Mouse (Mus musculus) neural tube, embryonic 14.5 days (tissue): ENCODE data around the gene Hpd. TPM values are rescaled to one million over a fixed set of nuclear protein-coding genes. Genes with fewer than 3 reads are reported as not detected.

ENCODE experiments used
- ATAC-seq: fragments of 200-750 bp; cut with Nextera tagmentation; 2 replicates; pipeline ENCODE4 v1.8.0; 2017; ENCODE audit warnings: low read depth, mild to moderate bottlenecking, moderate TSS enrichment, moderate library complexity
- H3K27ac ChIP-seq: fragments of 300-500 bp; sonication (generic); 2 replicates; pipeline ENCODE4 v1.5.1; 2014; ENCODE audit warnings: low read depth, mild to moderate bottlenecking, control low read depth, low read length, moderate library complexity, mixed read lengths
- H3K27me3 ChIP-seq: fragments of 300-500 bp; sonication (generic); 2 replicates; pipeline ENCODE4 v1.6.1; 2014; ENCODE audit warnings: low read length; ENCODE audit not compliant: control insufficient read depth, insufficient read depth
- H3K36me3 ChIP-seq: fragments of 300-500 bp; sonication (generic); 2 replicates; pipeline ENCODE4 v1.6.1; 2014; ENCODE audit warnings: low read length, mixed read lengths; ENCODE audit not compliant: control insufficient read depth, insufficient read depth
- H3K4me1 ChIP-seq: fragments of 300-500 bp; sonication (generic); 2 replicates; pipeline ENCODE4 v1.6.1; 2014; ENCODE audit warnings: low read length; ENCODE audit not compliant: control insufficient read depth, insufficient read depth
- H3K4me2 ChIP-seq: fragments of 300-500 bp; sonication (generic); 2 replicates; pipeline ENCODE4 v1.6.1; 2014; ENCODE audit warnings: mild to moderate bottlenecking, low read depth, low read length, control low read depth
- H3K4me3 ChIP-seq: fragments of 300-500 bp; sonication (generic); 2 replicates; pipeline ENCODE4 v1.5.1; 2014; ENCODE audit warnings: low read depth, low read length, control low read depth, mixed read lengths
- H3K9ac ChIP-seq: fragments of 300-500 bp; sonication (generic); replicated peaks from 2 replicates; pipeline ENCODE4 v1.6.1; 2014; ENCODE audit warnings: low read depth, mild to moderate bottlenecking, control low read depth, low read length, mixed read lengths
- H3K9me3 ChIP-seq: fragments of 300-500 bp; sonication (generic); 2 replicates; pipeline ENCODE4 v1.6.1; 2016; ENCODE audit warnings: low read length; ENCODE audit not compliant: control insufficient read depth
- WGBS: fragments of 180-500 bp; shearing (Covaris S2); extraction: QIAGEN DNeasy Blood & Tissue Kit; methylation state at CpG from one replicate; pipeline ENCODE4 v1.1.7; 2014; 5-methylcytosine and 5-hydroxymethylcytosine counted together
- polyA plus RNA-seq: library from polyadenylated mRNA; unstranded; fragments of >200 nt; fragmentation: Nextera tagmentation; extraction: Ambion mirVana; gene quantifications from 2 replicates; pipeline ENCODE4 v1.2.1, GENCODE M21; 2014

The Hpd gene
- polyA plus RNA-seq, 1 experiment from 2014 or later = not detected

- Histone ChIP-seq H3K27me3 (no peaks in the 10 kb centered on the region), H3K27ac (peak overlapping the region; percentile 100), H3K4me2 (peak overlapping the region; percentile 100), H3K4me3 (peak overlapping the region; percentile 92), H3K9ac (peak overlapping the region; percentile 100), H3K9me3 (no peaks in the 10 kb centered on the region), H3K4me1 (peaks cover 60% of the 10 kb centered on the region), H3K36me3 (peaks cover 8% of the 10 kb centered on the region; the same call in 1 of the 2 replicates)
- no peak for ATAC-seq
- 0% methylated on average over 13 of the region's 13 CpGs for WGBS
These were observed 46.0 kb downstream of the Hpd start for GRCm38 (mm10) chr5:123136361-123137043.

GRCm38 (mm10) chr5:123135471-123136360, 46.8 kb downstream of the Hpd start:
- Histone ChIP-seq H3K27me3 (no peaks in the 10 kb centered on the region), H3K27ac (peak overlapping the region; percentile 100), H3K36me3 (peaks cover 9% of the 10 kb centered on the region; the same call in 1 of the 2 replicates), H3K4me3 (peak overlapping the region; percentile 92), H3K9ac (peak overlapping the region; percentile 100), H3K9me3 (no peaks in the 10 kb centered on the region), H3K4me2 (peak overlapping the region; percentile 100), H3K4me1 (peaks cover 62% of the 10 kb centered on the region)
- WGBS = 1% methylated on average over 30 of the region's 30 CpGs
- ATAC-seq = peak; percentile 4; the same call in 1 of the 2 replicates

- peaks cover 16% of the 10 kb centered on the region; the same call in 1 of the 2 replicates for H3K36me3 ChIP-seq
- peaks cover 62% of the 10 kb centered on the region for H3K4me1 ChIP-seq
- 12% methylated on average over 8 of the region's 8 CpGs for WGBS
- H3K27me3 ChIP-seq = no peaks in the 10 kb centered on the region
- H3K27ac ChIP-seq = peak overlapping the region; percentile 100
- peak overlapping the region; percentile 100 for H3K9ac ChIP-seq
- H3K9me3 ChIP-seq = no peaks in the 10 kb centered on the region
- ATAC-seq = no peak
- H3K4me2 ChIP-seq = peak overlapping the region; percentile 100
- H3K4me3 ChIP-seq = peak overlapping the region; percentile 92
These were observed 47.6 kb downstream of the Hpd start for GRCm38 (mm10) chr5:123134875-123135382.

DNA sequence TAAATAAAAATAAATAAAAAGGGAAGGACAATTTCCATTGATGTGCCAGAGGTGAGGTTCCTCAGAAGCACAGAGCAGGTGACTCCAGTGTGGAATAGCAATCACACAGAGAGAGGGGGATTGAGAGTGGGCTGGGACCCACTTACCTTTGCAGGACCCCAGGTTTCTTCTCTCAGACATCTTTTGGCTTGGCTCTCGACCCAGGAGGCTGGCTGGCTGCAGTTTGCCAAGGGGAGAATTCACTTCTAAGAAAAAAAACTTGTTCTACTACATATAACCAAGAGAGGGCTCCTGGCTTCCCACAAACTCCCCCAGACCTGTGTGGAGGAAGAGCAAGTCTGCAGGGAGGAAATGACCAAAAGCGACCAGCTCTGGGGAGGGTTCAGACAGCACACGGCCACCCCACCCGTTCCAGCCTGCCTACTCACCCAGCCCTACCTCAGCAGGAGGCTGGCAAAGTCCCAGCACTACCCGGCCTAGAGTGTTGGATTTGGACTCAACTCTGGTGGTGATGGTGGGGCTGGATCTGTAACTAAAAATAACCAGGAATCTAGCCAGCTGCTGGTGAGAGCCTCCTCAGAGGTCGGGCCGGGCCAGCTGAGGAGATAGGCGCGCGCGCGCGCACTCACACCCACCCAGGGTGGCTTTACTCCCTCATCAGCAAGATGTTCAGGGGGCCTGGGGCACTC, 48.2 kb downstream of the Hpd start:
- Histone ChIP-seq H3K9me3 (no peaks in the 10 kb centered on the region), H3K4me3 (peak overlapping the region; percentile 92), H3K36me3 (peaks cover 16% of the 10 kb centered on the region; the same call in 1 of the 2 replicates), H3K27ac (peak overlapping the region; percentile 100), H3K4me1 (peaks cover 62% of the 10 kb centered on the region), H3K4me2 (peak overlapping the region; percentile 100), H3K27me3 (no peaks in the 10 kb centered on the region), H3K9ac (peak overlapping the region; percentile 100; the same call in 1 of the 2 replicates)
- WGBS = 13% methylated on average over 13 of the region's 13 CpGs
- ATAC-seq = no peak

GRCm38 (mm10) chr5:123133784-123134143, 48.8 kb downstream of the Hpd start:
- Histone ChIP-seq H3K9me3 (no peaks in the 10 kb centered on the region), H3K4me3 (peak overlapping the region; percentile 9; the same call in 1 of the 2 replicates), H3K36me3 (peaks cover 16% of the 10 kb centered on the region; the same call in 1 of the 2 replicates), H3K27ac (peak overlapping the region; percentile 100), H3K27me3 (no peaks in the 10 kb centered on the region), H3K4me1 (peaks cover 62% of the 10 kb centered on the region), H3K4me2 (peak overlapping the region; percentile 100), H3K9ac (0 out of 2 replicates have a peak overlapping the region, but pooled peaks have one; percentile 11)
- no peak for ATAC-seq
- 15% methylated on average over 6 of the region's 7 CpGs for WGBS

- H3K27me3 ChIP-seq = no peaks in the 10 kb centered on the region
- no peaks in the 10 kb centered on the region for H3K9me3 ChIP-seq
- peaks cover 16% of the 10 kb centered on the region; the same call in 1 of the 2 replicates for H3K36me3 ChIP-seq
- peak overlapping the region; percentile 9 for H3K4me3 ChIP-seq
- H3K9ac ChIP-seq = 0 out of 2 replicates have a peak overlapping the region, but pooled peaks have one; percentile 11
- peaks cover 62% of the 10 kb centered on the region for H3K4me1 ChIP-seq
- ATAC-seq = no peak
- 24% methylated on average over 18 of the region's 18 CpGs for WGBS
- H3K27ac ChIP-seq = peak overlapping the region; percentile 100
- peak overlapping the region; percentile 100 for H3K4me2 ChIP-seq
These were observed 49.3 kb downstream of the Hpd start for GRCm38 (mm10) chr5:123133083-123133783.

DNA sequence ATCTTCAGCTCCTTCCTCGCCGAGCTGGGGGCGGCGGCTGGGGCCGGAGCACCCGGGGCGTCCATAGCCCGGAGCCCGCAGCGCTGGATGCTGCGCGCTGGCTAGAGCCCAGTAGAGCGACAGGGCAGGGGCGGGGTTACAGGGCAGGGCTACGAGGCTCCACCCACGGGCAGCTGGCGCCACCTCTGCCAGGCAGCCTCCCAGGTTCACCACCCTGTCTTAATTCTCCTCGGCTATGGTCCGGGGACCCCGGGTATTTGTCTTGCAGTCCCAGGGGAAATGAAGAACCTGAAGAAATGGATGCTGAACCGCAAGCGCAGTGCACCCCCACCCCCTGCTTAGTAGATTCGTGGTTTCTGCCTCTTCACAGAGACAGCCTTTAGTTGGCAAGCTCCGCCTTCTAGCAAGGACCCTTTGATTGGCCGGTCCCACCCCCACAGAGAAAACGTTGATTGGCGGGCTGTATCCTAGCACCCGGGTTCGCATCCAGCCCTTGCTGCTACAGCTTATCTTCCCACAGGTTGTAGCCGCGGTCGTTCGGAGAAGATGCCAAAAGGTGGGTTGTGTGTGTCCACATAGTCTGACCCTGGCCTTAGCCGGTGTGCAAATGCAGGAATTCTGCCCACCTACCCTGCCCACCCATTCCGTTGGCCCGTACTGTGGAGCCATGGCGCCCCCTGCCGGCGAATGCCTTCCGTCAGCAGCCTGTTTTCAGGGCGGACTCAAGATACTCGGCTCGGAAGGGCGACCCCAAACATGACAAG, 50.0 kb downstream of the Hpd start, which contains the start of gene Rhof:
Gene Rhof (minus strand): TSS at position 385 of the 764 bp plus-strand sequence.
- no peaks in the 10 kb centered on the region for H3K27me3 ChIP-seq
- peak; percentile 39; the same call in 1 of the 2 replicates for ATAC-seq
- peak within 1 kb of the TSS; percentile 43 for H3K9ac ChIP-seq
- WGBS = 3% methylated on average over 44 of the region's 44 CpGs
- peaks cover 60% of the 10 kb centered on the region for H3K4me1 ChIP-seq
- no peaks in the 10 kb centered on the region for H3K9me3 ChIP-seq
- peaks cover 16% of the 10 kb centered on the region; the same call in 1 of the 2 replicates for H3K36me3 ChIP-seq
- H3K4me2 ChIP-seq = peak within 1 kb of the TSS; percentile 100
- H3K4me3 ChIP-seq = peak within 1 kb of the TSS; percentile 29
- peak within 1 kb of the TSS; percentile 100; the same call in 1 of the 2 replicates for H3K27ac ChIP-seq
